Mouse (Mus musculus) large intestine, adult 2 months (tissue): ENCODE results near the gene Arap2. TPM values are rescaled to one million over a fixed set of nuclear protein-coding genes. Genes with fewer than 3 reads are reported as not detected.
A peak's percentile ranks its signal among the peaks of the same experiment; 100 is the strongest.

Experiments used
- DNase-seq: peaks from one replicate; pipeline ENCODE4 v3.0.0-alpha.2; 2012; ENCODE audit warnings: low read depth, low spot score
- WGBS: fragments of 180-500 bp; shearing (Covaris S2); methylation state at CpG from one replicate; pipeline ENCODE4 v1.1.7; 2018; 5-methylcytosine and 5-hydroxymethylcytosine counted together
- polyA plus RNA-seq: library from polyadenylated mRNA; depleted of rRNA; stranded (reverse); fragments of >200 nt; gene quantifications from 2 replicates; pipeline ENCODE4 v1.2.3, GENCODE M21; 2012; rRNA removed

The Arap2 gene
- 4.5 and 6.3 TPM in 2 replicates for polyA plus RNA-seq

GRCm38 (mm10) chr5:62765784-62766701, at the start of gene Arap2:
Arap2 (minus strand) TSS chr5:62766159.
- under 1% methylated on average over 95 of the region's 106 CpGs for WGBS
- no peak for DNase-seq

- peak; percentile 60 for DNase-seq
- 30% methylated on average over 1 of the region's 1 CpGs for WGBS
Observed at GRCm38 (mm10) chr5:62815741-62816140, 49.8 kb upstream of the Arap2 start.

GRCm38 (mm10) chr5:62814072-62814414, 48.1 kb upstream of the Arap2 start:
- DNase-seq: no peak
- WGBS: 60% methylated on average over 1 of the region's 1 CpGs

GRCm38 (mm10) chr5:62813402-62814071, 47.6 kb upstream of the Arap2 start, which contains the start of gene Dthd1:
Dthd1 (plus strand) TSS chr5:62813823.
- no peak for DNase-seq
- WGBS: 86% methylated on average over 6 of the region's 6 CpGs

- DNase-seq: no peak
- WGBS: 84% methylated on average over 1 of the region's 1 CpGs
Observed at GRCm38 (mm10) chr5:62792776-62793175, 26.8 kb upstream of the Arap2 start.

GRCm38 (mm10) chr5:62790921-62791564, 25.1 kb upstream of the Arap2 start:
- WGBS: 83% methylated on average over 5 of the region's 5 CpGs
- no peak for DNase-seq

GRCm38 (mm10) chr5:62786809-62787208, 20.9 kb upstream of the Arap2 start:
- DNase-seq: no peak
- WGBS: 79% methylated on average over 3 of the region's 3 CpGs

- WGBS: 81% methylated on average over 5 of the region's 5 CpGs
- DNase-seq: no peak
Observed at GRCm38 (mm10) chr5:62778682-62779081, 12.7 kb upstream of the Arap2 start.

GRCm38 (mm10) chr5:62777804-62778203, 11.8 kb upstream of the Arap2 start:
- no peak for DNase-seq
- WGBS: 83% methylated on average over 8 of the region's 8 CpGs

- DNase-seq: no peak
- 52% methylated on average over 11 of the region's 11 CpGs for WGBS
Observed at GRCm38 (mm10) chr5:62771775-62772599, 6.0 kb upstream of the Arap2 start.

- no peak for DNase-seq
- 7% methylated on average over 5 of the region's 5 CpGs for WGBS
Observed at GRCm38 (mm10) chr5:62765459-62765783, 538 bp downstream of the Arap2 start.

- DNase-seq: no peak
- 23% methylated on average over 5 of the region's 5 CpGs for WGBS
Observed at GRCm38 (mm10) chr5:62764161-62764560, 1.8 kb downstream of the Arap2 start.

GRCm38 (mm10) chr5:62763046-62763445, 2.9 kb downstream of the Arap2 start:
- WGBS: 43% methylated on average over 1 of the region's 1 CpGs
- DNase-seq: no peak

- DNase-seq: no peak
- 14% methylated on average over 4 of the region's 4 CpGs for WGBS
Observed at GRCm38 (mm10) chr5:62762298-62762960, 3.5 kb downstream of the Arap2 start.

- WGBS: 72% methylated on average over 5 of the region's 5 CpGs
- no peak for DNase-seq
Observed at GRCm38 (mm10) chr5:62760791-62761504, 5.0 kb downstream of the Arap2 start.

- 90% methylated on average over 3 of the region's 3 CpGs for WGBS
- DNase-seq: no peak
Observed at GRCm38 (mm10) chr5:62755808-62756527, 10.0 kb downstream of the Arap2 start.

GRCm38 (mm10) chr5:62752934-62753333, 13.0 kb downstream of the Arap2 start:
- DNase-seq: no peak
- 61% methylated on average over 3 of the region's 3 CpGs for WGBS

- no peak for DNase-seq
Observed at GRCm38 (mm10) chr5:62751692-62752091, 14.3 kb downstream of the Arap2 start.

More at GRCm38 (mm10) chr5:62751692-62752091, 14.3 kb downstream of the Arap2 start:
- 42% methylated on average over 2 of the region's 2 CpGs for WGBS
